Mouse (Mus musculus) kidney, embryonic 15.5 days (tissue): ENCODE data around the gene Olfr469. TPM values are rescaled to one million over a fixed set of nuclear protein-coding genes. Genes with fewer than 3 reads are reported as not detected.

ENCODE experiments used
- polyA plus RNA-seq: library from polyadenylated mRNA; unstranded; fragments of >200 nt; fragmentation: Nextera tagmentation; extraction: Ambion mirVana; gene quantifications from 2 replicates; pipeline ENCODE4 v1.2.1, GENCODE M21; 2015

The Olfr469 gene
- polyA plus RNA-seq, 1 experiment from 2014 or later: not detected

Other genes starting within 250 kb of the Olfr469 start
- gene Ppfibp2, start 230.3 kb downstream of the Olfr469 start, polyA plus RNA-seq: 5.6 and 6.2 TPM in 2 replicates
- not detected in 2 replicates for gene 5330417H12Rik, start 200.4 kb downstream of the Olfr469 start, polyA plus RNA-seq
- gene Cyb5r2, start 67.5 kb downstream of the Olfr469 start, polyA plus RNA-seq: 0.28 TPM in 1 of 2 replicates, not detected in the other
- not detected in 2 replicates for gene Ovch2, start 24.3 kb downstream of the Olfr469 start, polyA plus RNA-seq
- not detected in 2 replicates for gene Olfr467, start 13.3 kb downstream of the Olfr469 start, polyA plus RNA-seq
- gene Olfr470, start 21.9 kb upstream of the Olfr469 start, polyA plus RNA-seq: not detected in 2 replicates
- 0.04 TPM in 1 of 2 replicates, not detected in the other for gene Olfr472, start 72.4 kb upstream of the Olfr469 start, polyA plus RNA-seq
- not detected in 2 replicates for gene Olfr473, start 104.9 kb upstream of the Olfr469 start, polyA plus RNA-seq
- not detected in 2 replicates for gene Olfr474, start 129.1 kb upstream of the Olfr469 start, polyA plus RNA-seq
- gene Olfr476, start 139.3 kb upstream of the Olfr469 start, polyA plus RNA-seq: not detected in 2 replicates
- not detected in 2 replicates for gene Olfr477, start 161.2 kb upstream of the Olfr469 start, polyA plus RNA-seq
- not detected in 2 replicates for gene Olfr478, start 208.4 kb upstream of the Olfr469 start, polyA plus RNA-seq
- not detected in 2 replicates for gene Olfr479, start 225.2 kb upstream of the Olfr469 start, polyA plus RNA-seq
- not detected in 2 replicates for gene Olfr480, start 241.8 kb upstream of the Olfr469 start, polyA plus RNA-seq